Mouse (Mus musculus) lung, postnatal 0 days (tissue): ENCODE data around the gene Fbf1.

Experiments
- CTCF ChIP-seq: IDR thresholded peaks from 2 replicates; pipeline ENCODE4 v1.5.1; 2016; ENCODE audit warnings: antibody characterized with exemption, mild to moderate bottlenecking
- EP300 ChIP-seq: IDR thresholded peaks from 2 replicates; pipeline ENCODE4 v1.6.1; 2016; ENCODE audit warnings: antibody characterized with exemption, mild to moderate bottlenecking, control low read depth

GRCm38 (mm10) chr11:116102472-116102871, 65.5 kb downstream of the Fbf1 start:
- TF ChIP-seq CTCF: no peak
- no peak for TF ChIP-seq EP300
